Mouse (Mus musculus) liver, postnatal 0 days (tissue): ENCODE measurements at regions not wholly inside any gene's neighbourhood (a gene's known extent, or its start where the extent isn't known, plus 50 kb on each side); places are given as distances from the start of the nearest gene placed in this dataset.

Source experiments
- CTCF ChIP-seq: sonication (generic); IDR thresholded peaks from 2 replicates; pipeline ENCODE4 v1.5.1; 2016; ENCODE audit warnings: antibody characterized with exemption, low read depth
- EP300 ChIP-seq: IDR thresholded peaks from 2 replicates; pipeline ENCODE4 v1.6.1; 2016; ENCODE audit warnings: antibody characterized with exemption, low read depth, mild to moderate bottlenecking

DNA sequence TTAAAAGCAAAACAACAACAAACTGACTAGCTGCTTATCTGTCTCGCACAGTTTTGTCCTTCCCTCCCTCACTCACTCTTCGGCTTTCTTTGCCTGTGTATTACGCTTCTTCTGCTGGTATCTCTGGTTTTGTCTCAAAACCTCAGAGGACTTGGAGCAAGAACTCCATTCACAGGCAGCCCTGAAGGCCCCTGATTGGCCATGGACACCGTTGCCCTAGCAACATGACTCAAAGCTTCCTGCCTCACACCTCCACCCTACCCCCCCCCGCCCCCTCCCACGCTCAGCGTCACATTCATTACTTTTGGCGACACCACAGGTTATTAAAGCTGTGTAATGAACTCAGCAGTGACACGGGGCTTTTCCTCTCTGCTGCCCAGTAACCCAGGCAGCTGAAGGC, 96.7 kb downstream of the Ets2 start:
- TF ChIP-seq CTCF, result no peak
- TF ChIP-seq EP300, result no peak
